Mouse (Mus musculus) thymus, postnatal 14 days (tissue): ENCODE data around the gene Noxred1.
"Not testable (repeated sequence)": the region's sequence is repeated elsewhere in the genome, so short reads cannot be mapped to it uniquely, and the experiment has no call there.

Experiments used
- DNase-seq: peaks from one replicate; pipeline ENCODE4 v3.0.0; 2021

Gene Noxred1

GRCm38 (mm10) chr12:87226801-87227200, 11.7 kb downstream of the Noxred1 start:
- DNase-seq, result no peak

GRCm38 (mm10) chr12:87224950-87225349, 13.6 kb downstream of the Noxred1 start:
- DNase-seq, result peak; percentile 11

GRCm38 (mm10) chr12:87219362-87219761, 19.2 kb downstream of the Noxred1 start:
- no peak for DNase-seq

- DNase-seq, result no peak
Observed at GRCm38 (mm10) chr12:87217596-87217995, 20.9 kb downstream of the Noxred1 start.

- no peak for DNase-seq
Observed at GRCm38 (mm10) chr12:87216053-87216452, 22.5 kb downstream of the Noxred1 start.

GRCm38 (mm10) chr12:87212844-87213606, 25.5 kb downstream of the Noxred1 start:
- DNase-seq, result no peak

- DNase-seq, result not testable (repeated sequence)
Observed at GRCm38 (mm10) chr12:87205789-87206188, 32.7 kb downstream of the Noxred1 start.

GRCm38 (mm10) chr12:87201694-87202093, 36.8 kb downstream of the Noxred1 start:
- DNase-seq, result no peak

- DNase-seq, result peak; percentile 89
Observed at GRCm38 (mm10) chr12:87199973-87200586, 38.5 kb downstream of the Noxred1 start, which contains the start of gene Tmed8. Gene Tmed8, minus strand, starts transcription at chr12:87200454.

GRCm38 (mm10) chr12:87199206-87199972, 39.1 kb downstream of the Noxred1 start, which contains the start of gene Samd15:
Gene Samd15, plus strand, starts transcription at chr12:87199723.
- DNase-seq, result peak; percentile 79

DNA sequence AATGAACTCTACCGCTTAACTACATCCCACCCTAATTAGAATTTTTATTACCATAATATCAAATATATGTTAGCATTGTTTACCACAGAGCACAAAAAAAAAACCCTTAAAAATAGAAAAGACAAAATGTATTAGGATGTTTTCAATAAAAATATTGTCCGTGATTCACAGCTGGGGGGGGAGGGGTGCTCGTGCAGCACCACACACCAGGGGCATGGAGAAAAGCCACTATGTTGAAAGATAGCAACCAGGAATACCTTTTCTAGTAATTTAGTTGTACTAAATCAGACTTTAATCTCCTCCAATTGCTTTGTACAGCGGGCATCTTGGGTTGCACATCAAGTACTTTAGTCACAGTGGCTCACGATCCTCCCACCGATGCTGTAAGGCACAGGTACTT, 39.7 kb downstream of the Noxred1 start:
- no peak for DNase-seq

DNA sequence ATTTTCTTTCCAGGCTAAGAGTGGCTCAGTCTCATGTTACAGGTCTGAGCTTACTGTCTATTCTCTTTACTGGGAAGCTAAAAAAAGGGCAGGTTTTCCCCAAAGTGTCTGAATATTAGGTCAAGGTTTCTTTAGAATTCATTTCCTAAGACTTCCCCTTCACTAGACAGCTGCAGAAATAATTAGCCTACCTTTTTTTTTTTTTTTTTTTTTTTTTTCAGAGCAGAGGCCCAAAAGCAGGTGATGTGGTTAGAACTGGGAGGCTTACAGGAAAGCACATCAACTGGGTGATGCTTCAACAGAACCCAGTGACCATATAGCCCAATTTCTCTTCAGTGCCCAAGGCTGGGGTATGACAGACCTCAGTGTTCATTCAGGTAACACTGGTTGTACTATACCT, 42.2 kb downstream of the Noxred1 start:
- no peak for DNase-seq

DNA sequence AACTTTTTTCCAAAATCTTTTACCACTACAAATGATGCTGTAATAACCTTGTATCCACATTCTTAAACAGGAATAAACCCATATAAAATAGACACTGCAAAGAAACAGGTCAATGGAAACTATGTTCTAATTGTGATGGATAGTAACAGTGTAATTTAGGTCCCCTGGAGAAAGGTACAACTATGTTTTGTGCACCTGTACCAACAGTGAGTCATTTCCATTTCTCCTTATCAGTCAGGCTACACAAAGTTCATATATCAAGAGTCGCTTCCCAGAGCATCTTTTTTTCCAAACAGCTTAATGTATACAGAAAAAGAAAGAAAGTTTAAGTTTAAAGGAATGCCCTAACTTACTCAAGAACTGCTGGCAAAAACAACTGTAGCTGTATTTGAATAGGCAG, 43.5 kb downstream of the Noxred1 start:
- DNase-seq, result no peak

DNA sequence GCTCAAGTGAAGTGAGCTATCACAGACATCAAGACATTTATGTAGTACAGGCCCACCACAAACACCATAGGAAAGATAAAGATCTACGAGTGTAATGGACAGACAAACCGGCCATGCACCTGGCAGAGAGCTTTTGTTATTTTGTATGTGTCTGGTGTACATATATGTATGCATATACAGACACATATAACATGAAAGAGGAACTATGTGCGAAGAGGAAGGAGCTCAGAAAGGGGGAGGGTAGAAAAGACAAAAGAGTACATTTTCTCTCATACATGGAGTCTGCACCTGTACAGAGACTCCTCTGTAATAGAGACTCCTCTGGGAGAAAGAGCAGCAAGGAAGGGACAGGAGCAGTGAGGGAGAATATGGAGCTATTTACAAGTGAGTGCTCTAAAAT, 45.5 kb downstream of the Noxred1 start:
- no peak for DNase-seq

GRCm38 (mm10) chr12:87177631-87178030, 60.9 kb downstream of the Noxred1 start:
- DNase-seq, result no peak

DNA sequence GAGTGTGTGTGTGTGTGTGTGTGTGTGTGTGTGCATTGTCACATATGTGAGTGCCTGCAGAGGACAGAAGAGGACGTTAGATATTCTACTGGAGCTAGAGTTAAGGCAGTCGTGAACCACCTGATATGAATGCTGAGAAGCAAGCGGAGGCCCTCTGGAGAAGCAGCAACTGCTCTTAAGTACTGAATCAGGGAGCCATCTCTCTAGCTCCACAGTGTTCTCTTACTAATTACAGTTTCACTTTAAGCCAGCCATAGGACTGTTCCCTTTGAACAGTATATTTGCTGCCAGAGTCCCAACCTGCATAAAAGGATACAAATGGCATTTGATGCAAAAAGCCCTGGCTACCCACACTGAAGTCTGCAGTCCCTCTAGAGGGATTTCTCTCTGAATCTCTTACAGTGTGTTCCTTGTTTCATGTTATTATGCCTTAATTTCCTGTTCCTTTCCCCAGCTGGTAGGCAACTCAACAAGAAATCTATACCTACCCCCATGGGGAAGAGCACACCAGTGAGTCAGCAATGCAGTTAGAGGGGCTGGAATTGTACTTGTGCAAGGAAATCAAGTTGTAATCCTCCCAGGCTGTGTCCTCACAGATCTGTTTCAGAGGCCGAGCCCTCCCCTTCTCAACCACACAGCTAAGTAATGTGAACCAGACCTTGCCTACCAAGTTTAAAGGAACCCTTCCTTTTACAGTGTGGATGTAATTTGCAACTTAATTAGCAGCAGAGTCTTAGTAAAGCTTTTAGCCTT, 63.2 kb downstream of the Noxred1 start:
- no peak for DNase-seq
